Mouse (Mus musculus): ENCODE results near the gene Alg5. TPM values are rescaled to one million over a fixed set of nuclear protein-coding genes. Genes with fewer than 3 reads are reported as not detected.

Alg5 gene
- total RNA-seq, 1 experiment, result 38.1 TPM

- in situ Hi-C loops (cut with MboI; ENCODE audit: low sequenced_read_pairs in 2 of 2, unreplicated experiment in 2 of 2), result no loop called here
- peak; percentile 68 for DNase-seq (ENCODE audit: low read depth, low spot score)
- no peaks in the 10 kb centered on the region for H3K9me3 ChIP-seq (ENCODE audit: control insufficient read depth, insufficient read depth, low read depth, low read length)
- peak overlapping the region; percentile 73 to 91 for H3K4me3 ChIP-seq (ENCODE audit: insufficient read depth in 1 of 2, low read depth in 1 of 2, low read length in 2 of 2, poor library complexity in 1 of 2, severe bottlenecking in 1 of 2)
- peaks cover 20% of the 10 kb centered on the region for H3K36me3 ChIP-seq (ENCODE audit: control insufficient read depth, insufficient read depth, low read length, poor library complexity, severe bottlenecking)
- peak overlapping the region; percentile 94 for H3K9ac ChIP-seq (ENCODE audit: insufficient read depth, low read depth, low read length, poor library complexity, severe bottlenecking)
- peak overlapping the region; percentile 66 for H3K27ac ChIP-seq (ENCODE audit: insufficient read depth, low read depth, low read length, poor library complexity, severe bottlenecking)
- no peaks in the 10 kb centered on the region for H3K4me1 ChIP-seq (ENCODE audit: control insufficient read depth in 2 of 2, insufficient read depth in 2 of 2, low read length in 2 of 2, poor library complexity in 1 of 2)
- TF ChIP-seq HCFC1 (IDR thresholded peaks at IDR 0.05; ENCODE audit: borderline replicate concordance, insufficient read depth, low read length) (no peak; the same call in 1 of the 2 replicates), CHD2 (IDR thresholded peaks at IDR 0.05; ENCODE audit: low read depth, low read length) (0 out of 2 replicates have a peak, but pooled peaks have one; percentile 32)
Observed at GRCm38 (mm10) chr3:54734411-54735246, 710 bp upstream of the Alg5 start.

- H3K4me3 ChIP-seq (ENCODE audit: insufficient read depth in 1 of 2, low read depth in 1 of 2, low read length in 2 of 2, poor library complexity in 1 of 2, severe bottlenecking in 1 of 2), result peak overlapping the region; percentile 73 to 91
- H3K4me1 ChIP-seq (ENCODE audit: control insufficient read depth in 2 of 2, insufficient read depth in 2 of 2, low read length in 2 of 2, poor library complexity in 1 of 2), result no peaks in the 10 kb centered on the region
- peak overlapping the region; percentile 80 for H3K9ac ChIP-seq (ENCODE audit: insufficient read depth, low read depth, low read length, poor library complexity, severe bottlenecking)
- TF ChIP-seq ZNF384 (IDR thresholded peaks at IDR 0.05; ENCODE audit: low read depth, low read length) (peak; percentile 87), MAFK (IDR thresholded peaks at IDR 0.05; ENCODE audit: insufficient read depth, low read depth, low read length) (no peak)
- in situ Hi-C loops (cut with MboI; ENCODE audit: low sequenced_read_pairs in 2 of 2, unreplicated experiment in 2 of 2), result no loop called here
- H3K9me3 ChIP-seq (ENCODE audit: control insufficient read depth, insufficient read depth, low read depth, low read length), result no peaks in the 10 kb centered on the region
- H3K36me3 ChIP-seq (ENCODE audit: control insufficient read depth, insufficient read depth, low read length, poor library complexity, severe bottlenecking), result peaks cover 12% of the 10 kb centered on the region
- H3K27ac ChIP-seq (ENCODE audit: insufficient read depth, low read depth, low read length, poor library complexity, severe bottlenecking), result no peak overlapping the region
- no peak for DNase-seq (ENCODE audit: low read depth, low spot score)
Observed at GRCm38 (mm10) chr3:54736101-54736927, 975 bp downstream of the Alg5 start.

- no peak for DNase-seq (ENCODE audit: low read depth, low spot score)
- H3K4me1 ChIP-seq (ENCODE audit: control insufficient read depth in 2 of 2, insufficient read depth in 2 of 2, low read length in 2 of 2, poor library complexity in 1 of 2), result no peaks in the 10 kb centered on the region
- TF ChIP-seq ZC3H11A (IDR thresholded peaks at IDR 0.05; ENCODE audit: borderline replicate concordance, low read depth, low read length) (no peak), CHD2 (IDR thresholded peaks at IDR 0.05; ENCODE audit: low read depth, low read length) (no peak)
Observed at GRCm38 (mm10) chr3:54737317-54737716, 2.0 kb downstream of the Alg5 start.

GRCm38 (mm10) chr3:54741965-54742364 is 6.6 kb downstream of the Alg5 start:
- TF ChIP-seq ZNF384 (IDR thresholded peaks at IDR 0.05; ENCODE audit: low read depth, low read length), result no peak
- no peak for TF ChIP-seq HCFC1 (IDR thresholded peaks at IDR 0.05; ENCODE audit: borderline replicate concordance, insufficient read depth, low read length)
- TF ChIP-seq ZC3H11A (IDR thresholded peaks at IDR 0.05; ENCODE audit: borderline replicate concordance, low read depth, low read length), result no peak
- TF ChIP-seq CHD2 (IDR thresholded peaks at IDR 0.05; ENCODE audit: low read depth, low read length), result no peak
- no peak for TF ChIP-seq MAFK (IDR thresholded peaks at IDR 0.05; ENCODE audit: insufficient read depth, low read depth, low read length)
- Histone ChIP-seq H3K9me3 (ENCODE audit: control insufficient read depth, insufficient read depth, low read depth, low read length) (no peaks in the 10 kb centered on the region), H3K9ac (ENCODE audit: insufficient read depth, low read depth, low read length, poor library complexity, severe bottlenecking) (no peak overlapping the region), H3K36me3 (ENCODE audit: control insufficient read depth, insufficient read depth, low read length, poor library complexity, severe bottlenecking) (peaks cover 37% of the 10 kb centered on the region), H3K4me3 (ENCODE audit: insufficient read depth in 1 of 2, low read depth in 1 of 2, low read length in 2 of 2, poor library complexity in 1 of 2, severe bottlenecking in 1 of 2) (no peak overlapping the region), H3K4me1 (ENCODE audit: control insufficient read depth in 2 of 2, insufficient read depth in 2 of 2, low read length in 2 of 2, poor library complexity in 1 of 2) (peaks cover 0 to 3% of the 10 kb centered on the region in 2 experiments; a peak in 1 of 4 replicates), H3K27ac (ENCODE audit: insufficient read depth, low read depth, low read length, poor library complexity, severe bottlenecking) (no peak overlapping the region)
- in situ Hi-C loops (cut with MboI; ENCODE audit: low sequenced_read_pairs in 2 of 2, unreplicated experiment in 2 of 2), result no loop called here
- no peak for DNase-seq (ENCODE audit: low read depth, low spot score)

More at GRCm38 (mm10) chr3:54737317-54737716, 2.0 kb downstream of the Alg5 start:
- H3K36me3 ChIP-seq (ENCODE audit: control insufficient read depth, insufficient read depth, low read length, poor library complexity, severe bottlenecking), result peaks cover 14% of the 10 kb centered on the region
- H3K9me3 ChIP-seq (ENCODE audit: control insufficient read depth, insufficient read depth, low read depth, low read length), result no peaks in the 10 kb centered on the region
- no peak overlapping the region for H3K9ac ChIP-seq (ENCODE audit: insufficient read depth, low read depth, low read length, poor library complexity, severe bottlenecking)
- in situ Hi-C loops (cut with MboI; ENCODE audit: low sequenced_read_pairs in 2 of 2, unreplicated experiment in 2 of 2), result no loop called here
- no peak overlapping the region for H3K4me3 ChIP-seq (ENCODE audit: insufficient read depth in 1 of 2, low read depth in 1 of 2, low read length in 2 of 2, poor library complexity in 1 of 2, severe bottlenecking in 1 of 2)
- H3K27ac ChIP-seq (ENCODE audit: insufficient read depth, low read depth, low read length, poor library complexity, severe bottlenecking), result no peak overlapping the region

Measured in ES-E14 (cell line).